Mouse (Mus musculus): ENCODE results near the gene Caln1.
A peak's percentile ranks its signal among the peaks of the same experiment; 100 is the strongest.

Caln1 gene

GRCm38 (mm10) chr5:130584042-130584441 lies 214.8 kb downstream of the Caln1 start:
- Histone ChIP-seq H3K27me3 (ENCODE audit: insufficient read depth, low read length) (no peaks in the 10 kb centered on the region), H3K4me1 (replicated peaks; ENCODE audit: low read depth, low read length) (no peaks in the 10 kb centered on the region), H3K4me3 (replicated peaks; ENCODE audit: low read length) (no peak overlapping the region)

GRCm38 (mm10) chr5:130586257-130586656 lies 217.0 kb downstream of the Caln1 start:
- Histone ChIP-seq H3K9me3 (ENCODE audit: low read length) (peaks cover 20% of the 10 kb centered on the region), H3K36me3 (ENCODE audit: insufficient read depth, low read length) (no peaks in the 10 kb centered on the region), H3K4me1 (replicated peaks; ENCODE audit: low read depth, low read length) (no peaks in the 10 kb centered on the region), H3K27me3 (ENCODE audit: insufficient read depth, low read length) (no peaks in the 10 kb centered on the region), H3K4me3 (replicated peaks; ENCODE audit: low read length) (no peak overlapping the region)
- TF ChIP-seq POU5F1 (IDR thresholded peaks at IDR 0.05; ENCODE audit: borderline replicate concordance, low read length): no peak
- peak; percentile 28 for TF ChIP-seq CTCF (conservative IDR thresholded peaks at IDR 0.05; ENCODE audit: low read length)
- no peak for TF ChIP-seq NANOG (IDR thresholded peaks at IDR 0.05; ENCODE audit: borderline replicate concordance, low read length)

More at GRCm38 (mm10) chr5:130584042-130584441, 214.8 kb downstream of the Caln1 start:
- H3K9me3 ChIP-seq (ENCODE audit: low read length): peaks cover 13% of the 10 kb centered on the region
- TF ChIP-seq CTCF (conservative IDR thresholded peaks at IDR 0.05; ENCODE audit: low read length) (no peak), NANOG (IDR thresholded peaks at IDR 0.05; ENCODE audit: borderline replicate concordance, low read length) (no peak), POU5F1 (IDR thresholded peaks at IDR 0.05; ENCODE audit: borderline replicate concordance, low read length) (no peak)
- no peaks in the 10 kb centered on the region for H3K36me3 ChIP-seq (ENCODE audit: insufficient read depth, low read length)

GRCm38 (mm10) chr5:130596541-130596940 lies 227.3 kb downstream of the Caln1 start:
- Histone ChIP-seq H3K9me3 (ENCODE audit: low read length) (peaks cover 6% of the 10 kb centered on the region; the same call in 1 of the 2 replicates), H3K4me1 (replicated peaks; ENCODE audit: low read depth, low read length) (no peaks in the 10 kb centered on the region), H3K36me3 (ENCODE audit: insufficient read depth, low read length) (no peaks in the 10 kb centered on the region), H3K27me3 (ENCODE audit: insufficient read depth, low read length) (no peaks in the 10 kb centered on the region), H3K4me3 (replicated peaks; ENCODE audit: low read length) (no peak overlapping the region)
- TF ChIP-seq CTCF (conservative IDR thresholded peaks at IDR 0.05; ENCODE audit: low read length): no peak
- TF ChIP-seq POU5F1 (IDR thresholded peaks at IDR 0.05; ENCODE audit: borderline replicate concordance, low read length): no peak
- no peak for TF ChIP-seq NANOG (IDR thresholded peaks at IDR 0.05; ENCODE audit: borderline replicate concordance, low read length)

GRCm38 (mm10) chr5:130613657-130614056 lies 244.4 kb downstream of the Caln1 start:
- H3K27me3 ChIP-seq (ENCODE audit: insufficient read depth, low read length): no peaks in the 10 kb centered on the region
- no peaks in the 10 kb centered on the region for H3K9me3 ChIP-seq (ENCODE audit: low read length)
- TF ChIP-seq POU5F1 (IDR thresholded peaks at IDR 0.05; ENCODE audit: borderline replicate concordance, low read length) (no peak), NANOG (IDR thresholded peaks at IDR 0.05; ENCODE audit: borderline replicate concordance, low read length) (no peak), CTCF (conservative IDR thresholded peaks at IDR 0.05; ENCODE audit: low read length) (no peak)
- no peaks in the 10 kb centered on the region for H3K4me1 ChIP-seq (replicated peaks; ENCODE audit: low read depth, low read length)
- no peaks in the 10 kb centered on the region for H3K36me3 ChIP-seq (ENCODE audit: insufficient read depth, low read length)
- no peak overlapping the region for H3K4me3 ChIP-seq (replicated peaks; ENCODE audit: low read length)

- H3K27me3 ChIP-seq (ENCODE audit: insufficient read depth, low read length): no peaks in the 10 kb centered on the region
- H3K9me3 ChIP-seq (ENCODE audit: low read length): peaks cover 3% of the 10 kb centered on the region; the same call in 1 of the 2 replicates
- H3K4me1 ChIP-seq (replicated peaks; ENCODE audit: low read depth, low read length): no peaks in the 10 kb centered on the region
- H3K36me3 ChIP-seq (ENCODE audit: insufficient read depth, low read length): no peaks in the 10 kb centered on the region
- no peak for TF ChIP-seq NANOG (IDR thresholded peaks at IDR 0.05; ENCODE audit: borderline replicate concordance, low read length)
- no peak for TF ChIP-seq POU5F1 (IDR thresholded peaks at IDR 0.05; ENCODE audit: borderline replicate concordance, low read length)
- no peak for TF ChIP-seq CTCF (conservative IDR thresholded peaks at IDR 0.05; ENCODE audit: low read length)
- no peak overlapping the region for H3K4me3 ChIP-seq (replicated peaks; ENCODE audit: low read length)
Measured at GRCm38 (mm10) chr5:130614209-130614608, 245.0 kb downstream of the Caln1 start.

GRCm38 (mm10) chr5:130620060-130620459 lies 250.8 kb downstream of the Caln1 start:
- H3K4me3 ChIP-seq (replicated peaks; ENCODE audit: low read length): no peak overlapping the region
- H3K4me1 ChIP-seq (replicated peaks; ENCODE audit: low read depth, low read length): no peaks in the 10 kb centered on the region
- no peak for TF ChIP-seq NANOG (IDR thresholded peaks at IDR 0.05; ENCODE audit: borderline replicate concordance, low read length)
- no peak for TF ChIP-seq CTCF (conservative IDR thresholded peaks at IDR 0.05; ENCODE audit: low read length)
- TF ChIP-seq POU5F1 (IDR thresholded peaks at IDR 0.05; ENCODE audit: borderline replicate concordance, low read length): no peak
- H3K27me3 ChIP-seq (ENCODE audit: insufficient read depth, low read length): no peaks in the 10 kb centered on the region
- H3K36me3 ChIP-seq (ENCODE audit: insufficient read depth, low read length): no peaks in the 10 kb centered on the region
- H3K9me3 ChIP-seq (ENCODE audit: low read length): peaks cover 8% of the 10 kb centered on the region; the same call in 1 of the 2 replicates

GRCm38 (mm10) chr5:130623206-130623605 lies 254.0 kb downstream of the Caln1 start:
- Histone ChIP-seq H3K9me3 (ENCODE audit: low read length) (peaks cover 8% of the 10 kb centered on the region; the same call in 1 of the 2 replicates), H3K4me1 (replicated peaks; ENCODE audit: low read depth, low read length) (no peaks in the 10 kb centered on the region), H3K4me3 (replicated peaks; ENCODE audit: low read length) (no peak overlapping the region), H3K27me3 (ENCODE audit: insufficient read depth, low read length) (no peaks in the 10 kb centered on the region), H3K36me3 (ENCODE audit: insufficient read depth, low read length) (no peaks in the 10 kb centered on the region)
- TF ChIP-seq NANOG (IDR thresholded peaks at IDR 0.05; ENCODE audit: borderline replicate concordance, low read length) (no peak), CTCF (conservative IDR thresholded peaks at IDR 0.05; ENCODE audit: low read length) (no peak), POU5F1 (IDR thresholded peaks at IDR 0.05; ENCODE audit: borderline replicate concordance, low read length) (no peak)

- Histone ChIP-seq H3K27me3 (ENCODE audit: insufficient read depth, low read length) (no peaks in the 10 kb centered on the region), H3K4me1 (replicated peaks; ENCODE audit: low read depth, low read length) (no peaks in the 10 kb centered on the region), H3K9me3 (ENCODE audit: low read length) (no peaks in the 10 kb centered on the region), H3K4me3 (replicated peaks; ENCODE audit: low read length) (no peak overlapping the region), H3K36me3 (ENCODE audit: insufficient read depth, low read length) (no peaks in the 10 kb centered on the region)
- no peak for TF ChIP-seq POU5F1 (IDR thresholded peaks at IDR 0.05; ENCODE audit: borderline replicate concordance, low read length)
- TF ChIP-seq CTCF (conservative IDR thresholded peaks at IDR 0.05; ENCODE audit: low read length): no peak
- TF ChIP-seq NANOG (IDR thresholded peaks at IDR 0.05; ENCODE audit: borderline replicate concordance, low read length): no peak
Measured at GRCm38 (mm10) chr5:130627800-130628199, 258.5 kb downstream of the Caln1 start.

- no peak overlapping the region for H3K4me3 ChIP-seq (replicated peaks; ENCODE audit: low read length)
- H3K27me3 ChIP-seq (ENCODE audit: insufficient read depth, low read length): no peaks in the 10 kb centered on the region
- TF ChIP-seq NANOG (IDR thresholded peaks at IDR 0.05; ENCODE audit: borderline replicate concordance, low read length) (peak; percentile 94), POU5F1 (IDR thresholded peaks at IDR 0.05; ENCODE audit: borderline replicate concordance, low read length) (no peak), CTCF (conservative IDR thresholded peaks at IDR 0.05; ENCODE audit: low read length) (no peak)
- no peaks in the 10 kb centered on the region for H3K4me1 ChIP-seq (replicated peaks; ENCODE audit: low read depth, low read length)
- H3K9me3 ChIP-seq (ENCODE audit: low read length): no peaks in the 10 kb centered on the region
- no peaks in the 10 kb centered on the region for H3K36me3 ChIP-seq (ENCODE audit: insufficient read depth, low read length)
Measured at GRCm38 (mm10) chr5:130635397-130635796, 266.1 kb downstream of the Caln1 start.

Data from E14TG2a.4 (cell line).